Mouse (Mus musculus) MEL (cell line): ENCODE data around the gene Gm45261. TPM values are rescaled to one million over a fixed set of nuclear protein-coding genes. Genes with fewer than 3 reads are reported as not detected.

Source experiments
- DNase-seq: peaks from one replicate; pipeline ENCODE4 v3.0.0; 2011; ENCODE audit warnings: low read depth, low spot score
- H3K27ac ChIP-seq: 2 replicates; pipeline ENCODE4 v1.5.1; 2012; ENCODE audit warnings: low read depth, mild to moderate bottlenecking, control low read depth, low read length, moderate library complexity; ENCODE audit not compliant: control insufficient read depth
- H3K27me3 ChIP-seq, 2 experiments: fragments of 150-350 bp in 1 of 2; sonication (generic) in 1 of 2; 2 replicates each; pipeline ENCODE4 v1.6.1; 2012; ENCODE audit warnings: low read length in 2 of 2, mild to moderate bottlenecking in 2 of 2, improper control_type of control experiment in 1 of 2, moderate library complexity in 1 of 2; ENCODE audit not compliant: insufficient read depth in 2 of 2, control insufficient read depth in 1 of 2
- H3K36me3 ChIP-seq, 2 experiments: 2 replicates each; pipeline ENCODE4 v1.6.1; 2012 to 2014; ENCODE audit warnings: low read length in 2 of 2, improper control_type of control experiment in 1 of 2, inconsistent platforms in 1 of 2, mild to moderate bottlenecking in 1 of 2; ENCODE audit not compliant: insufficient read depth in 2 of 2, control insufficient read depth in 1 of 2
- H3K4me1 ChIP-seq, 2 experiments: fragments of 150-350 bp in 1 of 2; sonication (generic) in 1 of 2; 2 replicates each; pipeline ENCODE4 v1.6.1; 2012; ENCODE audit warnings: low read length in 2 of 2, improper control_type of control experiment in 1 of 2, mild to moderate bottlenecking in 1 of 2; ENCODE audit not compliant: insufficient read depth in 2 of 2, control insufficient read depth in 1 of 2
- H3K4me3 ChIP-seq, 2 experiments: fragments of 150-350 bp in 1 of 2; sonication (generic) in 1 of 2; 2 replicates each; pipeline ENCODE4 v1.5.1; 2012; ENCODE audit warnings: low read depth in 2 of 2, low read length in 2 of 2, mild to moderate bottlenecking in 2 of 2, moderate library complexity in 2 of 2, control low read depth in 1 of 2, improper control_type of control experiment in 1 of 2; ENCODE audit not compliant: control insufficient read depth in 1 of 2, insufficient read depth in 1 of 2
- H3K79me2 ChIP-seq: 2 replicates; pipeline ENCODE4 v1.6.1; 2012; ENCODE audit warnings: mild to moderate bottlenecking, low read length, moderate library complexity; ENCODE audit not compliant: control insufficient read depth, poor library complexity, insufficient read depth
- H3K9ac ChIP-seq: 2 replicates; pipeline ENCODE4 v1.6.1; 2012; ENCODE audit warnings: low read depth, mild to moderate bottlenecking, control low read depth, low read length, moderate library complexity; ENCODE audit not compliant: control insufficient read depth, poor library complexity, severe bottlenecking
- H3K9me3 ChIP-seq: fragments of 150-350 bp; sonication (generic); replicated peaks from 2 replicates; pipeline ENCODE4 v1.6.1; 2012; ENCODE audit warnings: mild to moderate bottlenecking, low read length, improper control_type of control experiment, moderate library complexity; ENCODE audit not compliant: insufficient read depth
- CHD2 ChIP-seq: IDR thresholded peaks from 2 replicates; pipeline ENCODE4 v1.6.1; 2011; ENCODE audit warnings: low read length, improper control_type of control experiment
- CTCF ChIP-seq, 3 experiments: IDR thresholded peaks in 2 of 3; conservative IDR thresholded peaks in 1 of 3; 2 replicates each; pipeline ENCODE4 v1.5.1; 2011 to 2012; ENCODE audit warnings: low read length in 3 of 3, low read depth in 2 of 3, mild to moderate bottlenecking in 2 of 3, improper control_type of control experiment in 1 of 3, inconsistent platforms in 1 of 3, mixed read lengths in 1 of 3, moderate library complexity in 1 of 3; ENCODE audit not compliant: control insufficient read depth in 1 of 3, insufficient read depth in 1 of 3, poor library complexity in 1 of 3, severe bottlenecking in 1 of 3
- EP300 ChIP-seq, 2 experiments: IDR thresholded peaks; 2 replicates each; pipeline ENCODE4 v1.6.1; 2011; ENCODE audit warnings: improper control_type of control experiment in 2 of 2, low read length in 2 of 2, low read depth in 1 of 2, mild to moderate bottlenecking in 1 of 2
- ETS1 ChIP-seq: IDR thresholded peaks from 2 replicates; pipeline ENCODE4 v1.6.1; 2012; ENCODE audit warnings: low read depth, mild to moderate bottlenecking, inconsistent platforms, low read length, improper control_type of control experiment, moderate library complexity
- GABPA ChIP-seq: IDR thresholded peaks from 2 replicates; pipeline ENCODE4 v1.6.1; 2012; ENCODE audit warnings: low read depth, mild to moderate bottlenecking, inconsistent platforms, low read length, improper control_type of control experiment, moderate library complexity
- JUND ChIP-seq: IDR thresholded peaks from 2 replicates; pipeline ENCODE4 v1.6.1; 2011; ENCODE audit warnings: low read depth, mild to moderate bottlenecking, improper control_type of control experiment, low read length
- MAFK ChIP-seq: IDR thresholded peaks from 2 replicates; pipeline ENCODE4 v1.6.1; 2011; ENCODE audit warnings: low read depth, mild to moderate bottlenecking, low read length, improper control_type of control experiment, borderline replicate concordance
- MYB ChIP-seq: IDR thresholded peaks from 2 replicates; pipeline ENCODE4 v1.6.1; 2011; ENCODE audit warnings: mild to moderate bottlenecking, low read depth, low read length, improper control_type of control experiment
- MYC ChIP-seq: IDR thresholded peaks from 2 replicates; pipeline ENCODE4 v1.6.1; 2011; ENCODE audit warnings: low read depth, mild to moderate bottlenecking, low read length, improper control_type of control experiment, moderate library complexity
- NRF1 ChIP-seq: IDR thresholded peaks from 2 replicates; pipeline ENCODE4 v1.6.1; 2014; ENCODE audit warnings: low read depth, mild to moderate bottlenecking, inconsistent platforms, low read length, improper control_type of control experiment, moderate library complexity; ENCODE audit not compliant: poor library complexity, insufficient read depth, severe bottlenecking
- POLR2AphosphoS2 ChIP-seq: IDR thresholded peaks from 2 replicates; pipeline ENCODE4 v1.6.1; 2011; ENCODE audit warnings: low read length, improper control_type of control experiment
- RCOR1 ChIP-seq: IDR thresholded peaks from 2 replicates; pipeline ENCODE4 v1.6.1; 2012; ENCODE audit warnings: low read depth, mild to moderate bottlenecking, inconsistent platforms, low read length, improper control_type of control experiment
- SIN3A ChIP-seq: IDR thresholded peaks from 2 replicates; pipeline ENCODE4 v1.6.1; 2012; ENCODE audit warnings: low read length, improper control_type of control experiment, inconsistent platforms
- SMC3 ChIP-seq: IDR thresholded peaks from 2 replicates; pipeline ENCODE4 v1.6.1; 2011; ENCODE audit warnings: low read depth, low read length, improper control_type of control experiment
- TAL1 ChIP-seq: IDR thresholded peaks from 2 replicates; pipeline ENCODE4 v1.6.1; 2012; ENCODE audit warnings: mild to moderate bottlenecking, inconsistent platforms, low read length, moderate library complexity, mixed read lengths
- USF1 ChIP-seq: IDR thresholded peaks from 2 replicates; pipeline ENCODE4 v1.6.1; 2014; ENCODE audit warnings: low read depth, mild to moderate bottlenecking, inconsistent platforms, low read length, improper control_type of control experiment, moderate library complexity
- USF2 ChIP-seq, 2 experiments: IDR thresholded peaks; 2 replicates each; pipeline ENCODE4 v1.6.1; 2011 to 2012; ENCODE audit warnings: improper control_type of control experiment in 2 of 2, low read length in 2 of 2, borderline replicate concordance in 1 of 2, inconsistent platforms in 1 of 2, low read depth in 1 of 2, mild to moderate bottlenecking in 1 of 2; ENCODE audit not compliant: insufficient read depth in 1 of 2
- ZMIZ1 ChIP-seq: IDR thresholded peaks from 2 replicates; pipeline ENCODE4 v1.6.1; 2012; ENCODE audit warnings: low read depth, mild to moderate bottlenecking, inconsistent platforms, low read length, improper control_type of control experiment, moderate library complexity
- ZNF384 ChIP-seq: IDR thresholded peaks from 2 replicates; pipeline ENCODE4 v1.6.1; 2012; ENCODE audit warnings: low read depth, mild to moderate bottlenecking, inconsistent platforms, low read length, improper control_type of control experiment
- polyA plus RNA-seq, 2 experiments: library from polyadenylated mRNA; stranded (reverse) in 1 of 2; unstranded in 1 of 2; fragments of >175 nt in 1 of 2; fragments of >200 nt in 1 of 2; gene quantifications; 2 replicates each; pipeline versions ENCODE4 v1.2.1 to v1.2.4; 2012; ENCODE audit warnings: low replicate concordance in 2 of 2, low read depth in 1 of 2; ENCODE audit not compliant: insufficient read length in 2 of 2, insufficient read depth in 1 of 2, missing spikeins in 1 of 2
- total RNA-seq: library from RNA; depleted of rRNA; stranded (reverse); fragments of 300-350 nt; gene quantifications from 2 replicates; pipeline ENCODE4 v1.2.3, GENCODE M21; 2012

Gm45261 gene
- total and polyA plus RNA-seq, 3 experiments, result not detected

GRCm38 (mm10) chr1:80418321-80419045 lies 42.8 kb downstream of the Gm45261 start:
- H3K27me3 ChIP-seq, result no peaks in the 10 kb centered on the region
- TF ChIP-seq MYB, result no peak
- TF ChIP-seq JUND, result no peak
- no peak for TF ChIP-seq GABPA
- TF ChIP-seq EP300 (IDR thresholded peaks at IDR 0.05; ENCODE audit: low read depth in 1 of 2, low read length in 2 of 2), result no peak
- TF ChIP-seq, all 39 proteins: peak for 0
- DNase-seq, result no peak
- no peak overlapping the region for H3K9ac ChIP-seq
- H3K27ac ChIP-seq, result no peak overlapping the region
- no peak overlapping the region for H3K4me3 ChIP-seq
- no peaks in the 10 kb centered on the region for H3K4me1 ChIP-seq
- no peaks in the 10 kb centered on the region for H3K79me2 ChIP-seq
- H3K36me3 ChIP-seq, result no peaks in the 10 kb centered on the region; a peak in 1 of 4 replicates
- no peaks in the 10 kb centered on the region for H3K9me3 ChIP-seq

GRCm38 (mm10) chr1:80416329-80416728 lies 44.9 kb downstream of the Gm45261 start:
- no peak overlapping the region for H3K4me3 ChIP-seq
- no peaks in the 10 kb centered on the region; a peak in 1 of 4 replicates for H3K36me3 ChIP-seq
- H3K27me3 ChIP-seq, result no peaks in the 10 kb centered on the region; a peak in 1 of 4 replicates
- no peaks in the 10 kb centered on the region for H3K9me3 ChIP-seq
- no peak for TF ChIP-seq SMC3
- no peak for TF ChIP-seq ETS1
- no peak for TF ChIP-seq MYB
- no peak for TF ChIP-seq NRF1
- no peak for TF ChIP-seq JUND
- TF ChIP-seq ZMIZ1, result no peak
- TF ChIP-seq SIN3A, result no peak
- TF ChIP-seq CHD2, result no peak
- no peak for TF ChIP-seq POLR2AphosphoS2
- TF ChIP-seq MAFK, result no peak
- TF ChIP-seq USF2 (IDR thresholded peaks at IDR 0.05; ENCODE audit: borderline replicate concordance in 1 of 2, insufficient read depth in 1 of 2, low read depth in 1 of 2, low read length in 2 of 2), result no peak
- no peak for TF ChIP-seq RCOR1
- TF ChIP-seq ZNF384, result no peak
- TF ChIP-seq USF1, result no peak
- TF ChIP-seq CTCF (IDR thresholded peaks at IDR 0.05 in 2 of 3, conservative IDR thresholded peaks at IDR 0.05 in 1 of 3; ENCODE audit: control insufficient read depth in 1 of 3, insufficient read depth in 1 of 3, low read depth in 2 of 3, low read length in 3 of 3, poor library complexity in 1 of 3, severe bottlenecking in 1 of 3), result no peak
- TF ChIP-seq TAL1, result no peak
- no peak for TF ChIP-seq MYC
- H3K79me2 ChIP-seq, result no peaks in the 10 kb centered on the region
- no peak for DNase-seq
- H3K9ac ChIP-seq, result no peak overlapping the region
- no peaks in the 10 kb centered on the region for H3K4me1 ChIP-seq
- no peak overlapping the region for H3K27ac ChIP-seq
